Mouse (Mus musculus): Measurements from ENCODE around the gene Wdr47.
"Not testable (repeated sequence)": the region's sequence is repeated elsewhere in the genome, so short reads cannot be mapped to it uniquely, and the experiment has no call there.

Wdr47 gene

DNA sequence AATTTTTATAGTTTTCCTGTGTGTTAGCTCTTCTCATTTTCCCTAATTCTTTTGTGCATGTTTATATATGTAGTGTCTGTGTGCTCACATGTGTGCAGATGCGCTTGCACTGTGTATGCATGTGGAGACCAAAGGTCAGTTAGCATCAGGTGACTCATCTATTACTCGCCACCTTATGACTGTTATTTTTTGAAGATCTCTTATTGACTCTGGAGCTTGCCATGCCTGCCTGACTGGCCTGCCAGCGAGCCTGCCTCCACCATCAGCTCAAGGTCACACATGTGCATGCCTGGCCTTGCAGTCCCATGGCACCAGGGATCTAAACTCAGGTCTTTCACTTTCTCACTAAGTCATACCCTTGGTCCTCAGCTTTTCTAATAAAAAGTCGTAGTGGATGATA lies 49.9 kb downstream of the Wdr47 start:
- no peak for DNase-seq

DNA sequence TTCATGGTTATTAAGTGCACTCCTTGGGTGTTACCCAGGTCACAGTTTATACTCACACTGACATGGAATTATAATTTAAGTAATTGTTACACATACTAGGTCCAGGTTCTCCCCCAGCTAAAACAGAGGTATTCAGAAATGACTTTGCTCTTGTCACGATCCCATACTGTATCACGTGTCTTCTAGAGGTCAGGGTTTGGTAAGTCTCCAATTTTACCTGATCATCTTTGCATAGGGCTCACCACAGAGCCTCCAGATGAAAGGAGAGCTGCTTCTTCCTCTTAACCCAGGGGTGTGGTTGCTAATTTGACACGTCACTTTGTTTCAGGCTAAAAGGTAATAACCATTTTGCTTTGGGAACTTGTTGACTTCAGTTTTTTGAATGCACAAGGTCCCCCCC lies 53.8 kb downstream of the Wdr47 start:
- DNase-seq: peak; percentile 17

DNA sequence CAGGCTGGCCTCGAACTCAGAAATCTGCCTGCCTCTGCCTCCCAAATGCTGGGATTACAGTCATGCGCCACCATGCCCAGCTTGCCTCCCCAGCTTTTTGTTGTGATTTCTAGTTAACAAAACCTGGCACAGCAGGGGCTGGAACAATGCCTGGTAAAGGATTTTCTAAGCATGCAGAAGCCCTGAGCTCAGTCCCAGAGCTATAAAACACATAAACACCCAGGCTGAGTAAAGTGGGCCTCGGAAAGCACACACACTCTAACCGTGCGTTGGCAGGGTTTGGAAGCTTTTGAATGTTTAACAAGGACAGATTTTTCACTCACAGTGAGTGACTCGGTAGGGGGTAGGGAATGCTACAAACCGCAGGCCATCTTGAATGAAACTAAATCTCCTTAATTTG lies 55.0 kb downstream of the Wdr47 start:
- DNase-seq: peak; percentile 50

DNA sequence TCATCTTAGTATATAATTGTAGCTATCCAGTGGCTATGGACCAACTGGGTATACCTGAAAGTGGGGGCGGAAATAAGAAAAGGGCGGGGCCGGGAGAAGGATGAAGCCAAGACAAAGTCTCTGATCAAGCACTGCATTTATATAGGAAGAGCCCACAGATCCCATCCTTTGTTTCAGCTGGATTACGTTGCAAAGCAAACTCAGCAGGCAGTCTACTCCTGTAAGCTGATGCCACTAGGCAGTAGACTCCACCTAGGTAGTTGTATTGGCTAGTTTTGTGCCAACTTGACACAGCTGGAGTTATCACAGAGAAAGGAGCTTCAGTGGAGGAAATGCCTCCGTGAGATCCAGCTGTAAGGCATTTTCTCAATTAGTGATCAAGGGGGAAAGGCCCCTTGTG lies 56.6 kb downstream of the Wdr47 start:
- peak; percentile 2 for DNase-seq

DNA sequence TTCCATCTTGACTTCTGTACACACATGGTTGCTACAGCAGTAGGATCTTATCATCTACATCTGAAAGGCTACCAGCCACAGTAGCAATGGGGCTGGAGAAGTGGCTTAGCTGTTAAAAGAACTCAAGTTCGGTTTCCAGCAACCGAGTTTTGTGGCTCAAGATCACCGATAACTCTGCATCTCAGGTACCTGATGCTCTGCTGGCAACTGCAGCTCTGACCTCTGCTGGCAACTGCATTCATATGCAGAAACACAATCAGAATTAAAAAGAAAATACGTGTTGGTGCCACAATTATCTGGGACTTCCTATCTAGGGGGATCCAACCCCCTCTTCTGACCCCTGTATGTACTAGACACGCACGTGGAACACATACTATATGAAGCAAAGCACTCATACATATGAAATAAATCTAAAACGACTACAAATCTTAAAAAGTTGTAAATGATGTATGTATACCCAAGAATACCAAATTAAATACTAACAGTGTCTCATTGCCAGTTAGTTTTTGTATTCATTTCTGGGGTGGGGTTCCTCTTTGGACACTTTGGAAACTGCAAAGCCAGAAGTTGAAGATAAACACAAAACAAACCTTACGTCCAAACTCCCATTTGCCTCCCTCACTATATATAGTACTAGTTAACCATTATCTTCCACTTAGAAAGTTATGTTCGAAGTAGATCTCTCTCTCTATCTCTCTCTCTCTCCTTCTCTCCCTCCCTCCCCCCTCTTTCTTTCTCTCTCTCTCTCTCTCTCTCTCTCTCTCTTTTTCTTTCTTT lies 62.0 kb downstream of the Wdr47 start:
- DNase-seq: peak; percentile 1

DNA sequence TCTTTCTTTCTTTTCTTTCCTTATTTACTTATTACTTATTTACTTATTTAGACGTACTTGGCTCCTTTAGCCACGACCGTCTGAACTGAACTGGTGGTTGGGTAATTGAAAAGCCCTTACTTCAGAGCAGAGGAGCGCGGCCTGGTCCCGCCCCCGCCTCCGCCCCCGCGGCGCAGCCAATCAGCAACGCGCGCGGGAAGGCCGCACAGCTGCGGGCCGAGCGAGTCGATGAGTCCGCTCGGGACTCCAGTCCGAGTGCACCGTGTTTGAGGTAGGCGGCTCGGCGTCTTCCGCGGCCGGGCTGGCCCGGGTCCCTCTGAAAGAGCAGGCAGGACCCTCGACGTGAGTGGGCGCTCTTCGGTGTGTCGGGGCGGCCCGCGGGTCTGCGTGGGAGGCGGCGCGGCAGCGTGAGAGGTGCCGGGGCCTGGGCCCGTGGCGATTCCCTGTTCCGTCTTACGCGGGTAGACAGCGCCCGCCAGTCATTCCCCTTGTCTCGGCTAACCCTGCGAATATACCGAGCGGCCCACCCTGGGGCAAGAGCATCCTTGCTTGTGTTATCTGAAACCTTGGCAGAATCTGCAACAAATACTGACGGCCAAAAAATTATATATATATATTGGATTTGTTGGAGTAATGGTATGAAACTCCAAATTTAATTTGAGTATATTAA lies 62.8 kb downstream of the Wdr47 start, which contains the start of gene Clcc1:
Gene Clcc1, plus strand, starts transcription at position 204 of the 670 bp plus-strand sequence.
- peak; percentile 100 for DNase-seq

DNA sequence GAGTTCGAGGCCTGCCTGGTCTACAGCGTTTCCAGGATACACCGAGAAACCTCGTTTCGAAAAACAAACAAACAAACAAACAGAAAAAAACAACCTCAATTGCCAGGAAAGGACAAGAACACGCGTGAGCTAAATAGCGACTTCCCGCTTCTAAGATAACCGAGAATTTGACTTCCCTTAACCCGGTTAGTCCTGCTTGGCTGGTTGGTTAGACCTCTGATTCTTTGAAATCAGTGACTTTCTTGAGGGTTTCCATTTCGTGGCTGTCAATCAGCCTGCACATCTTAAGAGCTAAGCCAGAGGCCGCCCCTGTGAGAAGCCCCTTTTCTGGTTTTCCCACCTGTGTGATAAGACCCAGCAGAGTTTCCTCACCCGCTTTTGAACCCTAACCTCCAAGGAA lies 63.5 kb downstream of the Wdr47 start:
- peak; percentile 72 for DNase-seq

DNA sequence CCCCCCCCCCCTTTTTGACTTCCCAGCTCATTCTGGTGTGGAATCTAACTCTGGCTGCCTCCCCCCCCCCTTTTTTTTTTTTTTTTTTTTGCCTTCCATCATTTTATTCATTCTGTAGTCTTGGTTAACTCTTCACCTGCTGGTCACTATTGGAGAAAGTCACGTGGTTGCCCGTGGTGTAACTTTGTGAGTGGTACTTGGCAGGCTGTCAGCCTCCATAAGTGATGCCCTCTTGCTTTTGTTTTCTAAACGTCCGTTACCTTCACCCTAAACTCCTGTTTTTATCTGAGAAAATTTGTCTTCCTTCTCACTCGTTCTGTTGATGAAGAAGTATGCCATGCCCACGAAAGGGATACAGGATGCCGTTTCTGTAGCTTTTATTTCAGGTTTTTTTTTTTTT lies 64.4 kb downstream of the Wdr47 start:
- peak; percentile 54 for DNase-seq

DNA sequence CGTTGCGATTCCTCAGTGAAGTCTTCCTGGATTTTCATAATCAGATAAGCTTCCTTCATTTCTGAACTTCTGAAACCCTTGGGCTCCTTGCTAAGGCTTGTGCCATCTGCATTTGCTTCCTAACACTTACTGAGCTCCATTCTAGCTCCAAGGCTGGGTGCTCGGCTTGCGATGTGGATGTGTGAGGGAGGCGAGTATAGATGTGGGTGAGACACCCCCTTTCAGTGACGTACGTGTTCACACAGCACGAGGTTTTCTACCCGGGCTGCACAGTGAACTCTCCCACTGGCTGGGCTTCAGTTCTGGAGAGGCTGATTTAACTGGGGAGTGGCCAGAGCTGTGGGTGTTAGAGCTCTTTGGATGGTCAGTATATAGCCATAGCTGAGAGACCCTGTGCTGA lies 67.5 kb downstream of the Wdr47 start:
- DNase-seq: peak; percentile 86

DNA sequence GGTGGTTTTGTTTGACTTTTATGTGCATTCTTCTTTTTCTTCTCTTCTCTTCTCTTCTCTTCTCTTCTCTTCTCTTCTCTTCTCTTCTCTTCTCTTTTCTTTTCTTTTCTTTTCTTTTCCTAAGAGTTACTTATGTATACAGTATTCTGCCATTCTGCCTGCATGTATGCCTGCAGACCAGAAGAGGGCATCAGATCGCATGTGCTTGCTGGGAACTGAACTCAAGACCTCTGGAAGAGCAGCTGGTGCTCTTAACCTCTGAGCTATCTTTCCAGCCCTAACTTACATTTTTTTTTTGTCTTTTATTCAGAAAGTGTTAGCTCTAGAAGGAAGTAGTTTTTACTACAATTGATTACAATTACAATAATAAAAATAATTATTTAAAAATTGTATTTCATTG lies 69.9 kb downstream of the Wdr47 start:
- DNase-seq: peak; percentile 42

DNA sequence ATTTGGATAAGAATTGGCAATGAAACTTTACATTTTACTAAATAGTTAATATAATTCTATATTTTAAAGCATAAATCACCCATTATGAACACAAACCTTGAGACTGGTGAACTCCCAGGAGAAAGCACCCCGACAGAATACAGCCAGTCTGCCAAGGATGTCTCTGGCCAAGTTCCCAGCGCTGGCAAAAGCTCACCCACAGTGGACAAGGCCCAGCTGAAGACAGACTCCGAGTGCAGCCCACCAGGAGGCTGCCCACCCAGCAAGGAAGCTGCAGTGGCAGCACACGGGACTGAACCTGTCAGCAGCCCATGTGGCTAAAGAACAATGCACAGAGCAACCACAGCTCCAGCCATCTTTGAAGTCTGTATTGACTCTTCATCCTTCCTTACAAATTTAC lies 85.5 kb downstream of the Wdr47 start:
- peak; percentile 70 for DNase-seq

DNA sequence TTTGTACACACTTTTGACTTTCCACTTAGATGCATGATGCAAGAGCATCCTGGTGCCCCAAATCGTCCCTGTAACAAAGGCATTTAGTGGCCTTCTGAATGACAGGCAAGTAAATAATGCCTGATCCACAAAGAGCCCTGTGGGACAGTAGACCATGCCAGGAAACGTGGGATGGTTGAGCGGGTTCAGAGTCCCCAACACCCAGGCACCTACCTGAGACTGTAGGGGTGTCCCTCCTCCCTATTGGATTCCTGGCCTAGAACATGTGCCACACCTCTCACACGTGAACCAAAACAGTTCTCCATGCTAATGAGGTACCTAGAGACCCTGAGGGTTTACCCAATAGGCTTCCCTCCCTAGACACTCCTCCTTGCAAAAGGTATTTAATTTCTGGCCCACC lies 89.9 kb downstream of the Wdr47 start:
- peak; percentile 78 for DNase-seq

DNA sequence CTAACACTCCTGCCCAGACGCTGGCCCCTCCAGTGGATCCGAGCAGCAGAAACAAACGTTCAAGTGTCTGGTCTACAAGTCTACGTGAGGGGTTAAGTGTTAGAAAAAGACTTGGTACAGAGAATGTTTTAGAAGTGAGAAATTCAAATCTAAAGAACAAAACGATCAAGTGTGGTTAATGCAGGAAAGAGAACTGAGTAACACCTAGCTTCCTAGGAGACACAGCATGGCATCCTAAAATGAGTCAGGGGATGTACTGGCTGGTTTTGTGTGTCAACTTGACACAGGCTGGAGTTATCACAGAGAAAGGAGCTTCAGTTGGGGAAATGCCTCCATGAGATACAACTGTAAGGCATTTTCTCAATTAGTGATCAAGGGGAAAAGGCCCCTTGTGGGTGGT lies 92.5 kb downstream of the Wdr47 start:
- DNase-seq: not testable (repeated sequence)

DNA sequence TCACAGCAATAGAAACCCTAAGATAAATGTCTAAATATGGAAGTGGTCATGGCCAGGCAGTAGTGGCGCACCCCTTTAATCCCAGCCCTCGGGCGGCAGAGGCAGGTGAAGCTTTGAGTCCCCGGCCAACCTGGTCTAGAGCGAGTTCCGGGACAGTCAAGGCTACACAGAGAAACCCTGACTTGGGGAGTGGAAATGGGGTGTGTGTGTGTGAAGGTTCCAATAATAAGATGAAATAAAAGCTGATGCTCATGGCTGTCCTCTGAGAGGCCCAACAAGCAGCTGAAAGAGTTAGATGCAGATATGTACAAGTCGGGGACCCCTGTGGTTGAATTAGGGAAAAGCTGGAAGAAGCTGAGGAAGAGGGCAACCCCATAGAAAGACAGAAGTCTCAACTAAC lies 94.6 kb downstream of the Wdr47 start:
- peak; percentile 75 for DNase-seq

DNA sequence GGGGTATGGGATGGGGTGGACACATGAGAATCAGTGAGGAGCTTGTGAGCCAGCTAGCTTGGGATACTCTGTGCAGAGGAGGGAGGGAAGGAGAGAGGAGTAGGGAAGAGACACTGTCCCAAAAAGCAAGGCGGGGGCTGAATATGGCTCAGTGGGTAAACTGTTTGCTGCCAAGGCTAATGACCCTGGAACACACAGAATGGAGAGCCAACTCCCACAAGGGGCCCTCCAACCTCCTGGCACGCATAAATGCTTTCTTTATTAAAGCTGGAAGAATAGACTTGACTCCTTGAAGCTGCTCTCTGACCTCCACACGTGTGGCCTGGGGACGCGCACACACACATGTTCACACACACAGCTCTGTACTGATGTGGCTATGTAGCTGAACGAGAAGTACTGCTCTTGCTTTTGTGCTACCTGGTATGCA lies 97.9 kb downstream of the Wdr47 start:
- peak; percentile 88 for DNase-seq

DNA sequence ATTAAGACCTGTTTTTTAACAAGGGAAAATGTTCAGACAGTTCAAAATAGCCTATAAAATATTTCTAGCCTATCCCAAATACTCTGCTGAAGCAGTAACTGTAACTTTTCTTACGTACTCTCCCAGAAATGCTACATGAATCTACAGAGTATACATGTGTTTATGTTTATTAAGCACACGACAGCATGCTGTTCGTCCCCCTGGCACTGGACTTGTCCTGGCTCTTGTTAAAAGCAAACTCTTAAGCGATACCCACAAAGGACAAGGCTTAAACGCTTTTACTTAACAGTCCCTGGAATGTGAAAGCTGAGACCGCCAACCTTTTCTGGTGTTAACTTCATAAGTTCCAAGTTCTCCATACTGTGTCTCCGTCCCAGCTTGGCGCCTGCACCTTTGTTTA lies 98.4 kb downstream of the Wdr47 start:
- no peak for DNase-seq

DNA sequence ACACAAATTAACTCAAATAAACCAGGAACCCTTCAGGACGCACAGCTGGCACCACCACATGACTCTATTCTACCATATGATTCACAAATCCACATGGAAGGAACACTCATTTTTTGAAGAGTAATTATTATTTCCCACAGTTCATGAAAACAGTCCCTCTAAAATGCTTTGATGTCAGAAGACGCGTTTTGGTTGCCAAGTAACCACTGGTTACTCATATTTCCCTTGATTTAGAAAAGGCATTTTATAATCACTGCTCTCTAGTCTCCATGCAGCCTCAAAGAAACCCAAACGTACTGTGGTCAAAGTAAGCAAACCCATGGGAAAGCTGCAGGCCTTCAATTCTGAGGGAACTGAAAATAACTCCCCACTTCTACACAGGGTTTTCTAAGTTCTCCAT lies 98.9 kb downstream of the Wdr47 start:
- DNase-seq: peak; percentile 25

DNA sequence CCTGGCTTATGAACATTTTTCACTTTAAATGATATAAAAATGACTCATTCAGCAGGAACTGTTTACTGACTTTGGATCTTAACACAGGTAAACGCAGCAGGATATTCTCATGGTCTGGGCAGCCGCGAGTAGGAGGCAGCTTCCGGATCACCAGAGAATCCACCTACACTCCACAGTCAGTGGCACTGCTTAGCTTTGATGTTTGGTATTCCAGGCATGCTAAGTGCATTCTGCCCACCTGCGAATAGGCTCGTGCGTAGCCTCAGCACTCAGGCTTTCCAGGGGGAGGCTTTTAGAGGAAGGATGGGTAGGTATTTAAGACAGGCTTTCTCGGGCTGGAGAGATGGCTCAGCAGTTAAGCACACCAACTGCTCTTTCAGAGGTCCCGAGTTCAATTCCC lies 103.2 kb downstream of the Wdr47 start:
- DNase-seq: peak; percentile 29
